Mouse (Mus musculus) erythroblast, adult 5-6 weeks (primary cell): ENCODE results near the gene Exoc5. TPM values are rescaled to one million over a fixed set of nuclear protein-coding genes. Genes with fewer than 3 reads are reported as not detected.
"Not testable (repeated sequence)": the region's sequence is repeated elsewhere in the genome, so short reads cannot be mapped to it uniquely, and the experiment has no call there.

Experiments
- ATAC-seq: replicated peaks from 2 replicates; pipeline ENCODE4 v1.8.0; 2016; ENCODE audit warnings: moderate number of reproducible peaks, mild to moderate bottlenecking, moderate TSS enrichment, inconsistent platforms; ENCODE audit not compliant: poor library complexity, low FRiP score, severe bottlenecking
- total RNA-seq, 2 experiments: library from RNA; stranded (forward) in 1 of 2; stranded (reverse) in 1 of 2; fragments of 150-400 nt in 1 of 2; fragments of 200-764, 138-1000 nt in 1 of 2; gene quantifications; 2 replicates each; pipeline versions ENCODE4 v1.2.3 to v1.2.4; 2015 to 2017; ENCODE audit warnings: low replicate concordance in 2 of 2

Gene Exoc5
- total RNA-seq (2015; ENCODE audit: low replicate concordance): 16.1 and 25.0 TPM in 2 replicates
- total RNA-seq (2017; ENCODE audit: low replicate concordance): 26.4 and 26.8 TPM in 2 replicates

DNA sequence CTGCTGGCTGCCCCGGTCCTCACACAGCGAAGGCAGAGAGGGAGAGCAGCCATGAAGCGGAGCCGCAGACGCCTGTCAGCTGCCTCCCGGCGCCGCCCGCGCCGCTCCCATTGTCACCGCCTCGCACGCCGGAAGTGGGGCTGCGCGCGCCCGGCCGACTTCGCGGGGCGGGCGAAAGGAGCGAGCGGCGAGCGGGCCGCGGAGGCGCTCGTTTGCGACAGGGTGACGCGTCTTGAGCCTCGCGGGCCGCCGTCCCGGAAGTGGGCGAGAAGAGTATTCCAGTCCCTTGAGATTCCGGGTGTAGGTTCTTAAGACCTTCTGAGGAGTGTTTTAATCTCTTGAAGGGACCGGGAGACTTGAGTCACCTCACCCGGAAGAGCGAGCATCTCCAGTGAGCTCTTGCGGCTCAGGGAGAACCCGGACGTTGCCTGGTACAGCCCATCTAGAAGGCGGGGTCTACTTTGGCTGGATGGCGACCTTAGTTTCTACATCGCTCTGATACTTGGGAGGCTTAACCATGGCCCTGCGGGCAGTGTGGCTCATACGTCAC lies at the start of gene Exoc5:
Exoc5 (minus strand) TSS at position 380 of the 550 bp plus-strand sequence.
- ATAC-seq: peak; percentile 95

- ATAC-seq: not testable (repeated sequence)
These were observed 25.3 kb upstream of the Exoc5 start for GRCm38 (mm10) chr14:49091755-49092154.

DNA sequence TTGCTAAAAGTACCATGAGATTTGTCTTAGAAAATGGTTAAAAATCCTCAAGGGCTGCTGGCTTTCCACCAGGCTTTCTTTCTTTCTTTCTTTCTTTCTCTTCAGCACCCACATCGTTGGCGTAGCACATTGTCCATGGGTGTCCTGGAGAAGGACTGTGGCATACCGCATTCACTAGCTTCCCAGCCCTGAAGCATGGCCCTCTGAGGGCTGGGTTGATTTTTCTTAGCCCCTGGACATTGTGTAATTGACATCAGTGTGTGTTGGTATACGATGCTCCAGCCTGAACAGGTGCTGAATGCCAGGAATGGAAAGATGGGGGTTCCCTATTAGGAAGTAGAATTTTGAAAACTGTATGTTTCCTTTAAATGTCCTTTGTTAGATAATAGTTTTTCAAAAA lies 24.8 kb upstream of the Exoc5 start:
- ATAC-seq: no peak

DNA sequence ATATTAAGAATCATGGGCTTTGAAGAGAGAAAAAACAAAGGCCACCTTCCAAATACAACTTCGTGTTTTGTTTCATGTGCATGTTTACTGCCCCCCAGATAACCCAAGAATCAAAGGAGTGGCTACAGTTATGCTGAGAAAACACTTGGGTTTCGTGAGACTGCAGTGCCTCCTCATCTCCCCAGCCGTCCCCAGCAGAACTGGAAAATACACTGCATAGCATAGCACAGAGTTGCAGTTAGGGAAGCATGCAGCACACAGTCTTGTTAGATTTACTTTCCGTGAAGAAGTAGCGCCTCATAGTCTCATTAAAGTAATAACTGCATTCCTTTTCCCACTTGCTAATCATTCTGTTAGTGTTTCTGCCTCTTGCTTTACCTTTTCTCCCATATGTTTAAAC lies 23.6 kb upstream of the Exoc5 start:
- no peak for ATAC-seq

GRCm38 (mm10) chr14:49089461-49090058 lies 23.1 kb upstream of the Exoc5 start:
- no peak for ATAC-seq

- ATAC-seq: no peak
These were observed 21.9 kb upstream of the Exoc5 start for GRCm38 (mm10) chr14:49088155-49089048.

DNA sequence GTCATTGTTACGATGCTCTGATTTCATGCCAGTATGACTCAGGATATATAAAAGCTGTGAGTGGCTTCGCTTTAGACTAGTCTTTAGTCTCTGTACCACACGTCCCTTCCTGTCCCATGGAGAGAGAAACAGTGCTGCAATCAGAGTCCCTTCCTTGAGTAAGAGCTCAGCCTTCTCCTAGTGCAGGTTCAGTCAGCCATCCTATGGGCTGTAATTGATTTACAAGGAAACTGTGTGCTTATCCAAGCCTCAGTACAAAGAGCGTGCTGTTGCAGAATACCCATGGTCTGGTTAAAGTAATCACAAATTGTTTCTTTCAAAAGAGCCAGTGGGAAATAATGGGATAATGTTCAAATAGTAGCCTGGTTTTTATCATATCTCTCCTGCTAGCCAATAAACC lies 20.1 kb upstream of the Exoc5 start:
- ATAC-seq: no peak

DNA sequence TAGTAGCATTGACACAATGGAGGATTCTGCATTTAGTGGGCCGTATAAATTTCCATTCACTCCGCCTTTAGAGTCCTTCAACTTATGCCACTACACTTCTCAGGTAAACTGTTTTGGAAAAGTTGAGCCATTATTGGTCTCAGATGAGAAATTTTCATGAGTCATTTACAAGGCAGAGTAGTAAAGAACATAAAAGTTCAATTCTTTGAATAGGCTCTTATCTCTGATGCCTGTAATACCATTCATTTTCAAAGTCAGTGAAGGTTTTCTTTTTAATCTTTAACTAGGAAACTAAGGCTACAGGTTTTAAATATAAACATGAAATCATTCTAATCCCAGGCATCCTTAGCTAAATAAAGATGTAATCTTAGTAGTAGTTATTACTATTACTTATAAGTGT lies 12.4 kb upstream of the Exoc5 start:
- no peak for ATAC-seq

- no peak for ATAC-seq
These were observed 7.9 kb upstream of the Exoc5 start for GRCm38 (mm10) chr14:49074361-49074760.

GRCm38 (mm10) chr14:49073896-49074295 lies 7.4 kb upstream of the Exoc5 start:
- no peak for ATAC-seq

DNA sequence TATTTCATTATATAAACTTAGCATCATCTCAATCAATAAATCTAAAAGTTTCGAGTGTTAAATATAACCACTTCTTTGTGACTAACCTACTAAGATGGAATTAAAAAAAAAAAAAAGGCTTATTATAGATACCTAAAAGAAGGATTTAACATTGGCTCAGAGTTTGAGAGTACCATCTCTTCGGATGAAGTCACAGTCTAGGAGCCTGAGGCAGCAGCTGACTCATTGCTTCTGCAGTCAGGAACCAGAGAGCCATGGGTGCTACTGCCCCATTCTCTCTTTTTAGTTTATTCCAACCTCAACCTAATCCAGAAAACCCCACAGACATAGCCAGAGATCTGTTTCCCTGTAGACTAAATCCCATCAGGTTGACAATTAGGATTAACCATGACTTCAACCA lies 6.4 kb upstream of the Exoc5 start:
- ATAC-seq: no peak

DNA sequence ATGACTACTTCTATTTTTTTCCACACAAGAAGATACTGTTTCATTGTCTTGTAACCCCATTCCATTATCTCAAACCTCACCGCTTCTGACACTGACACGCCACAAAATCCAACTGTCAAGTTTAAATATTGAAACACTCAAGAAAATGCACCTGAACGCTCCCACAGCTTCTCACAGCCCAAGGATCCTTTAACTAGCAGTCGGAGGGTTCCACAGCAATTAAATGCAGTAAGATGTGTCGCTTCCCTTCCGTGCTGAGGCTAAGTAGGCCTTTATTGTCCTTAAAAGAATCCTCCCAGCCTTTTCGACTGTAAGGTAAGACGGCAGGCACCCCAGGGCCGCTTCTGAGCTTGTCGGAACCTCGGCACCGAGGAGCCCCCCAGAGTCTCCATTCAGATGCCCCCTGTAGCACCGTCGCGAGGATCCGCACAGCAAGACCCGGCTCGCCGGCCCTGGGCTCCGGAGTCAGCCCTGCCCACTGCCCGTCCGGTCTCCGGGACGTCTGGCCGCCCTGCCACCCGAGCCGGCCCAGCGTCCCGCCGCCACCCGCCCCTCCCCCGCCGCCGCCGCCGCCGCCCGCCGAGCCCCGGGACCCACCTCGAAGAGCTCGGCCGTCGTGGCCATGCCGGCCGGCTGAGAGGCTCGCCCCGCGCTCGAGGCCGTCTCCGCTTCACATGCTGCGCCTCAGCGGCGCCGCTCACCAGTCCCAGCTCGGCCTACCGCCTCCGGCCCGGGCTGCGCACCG lies 752 bp downstream of the Exoc5 start, which contains the start of gene Ap5m1:
Ap5m1 (plus strand) TSS at position 569 of the 745 bp plus-strand sequence.
- peak; percentile 41 for ATAC-seq

GRCm38 (mm10) chr14:49063838-49064237 lies 2.6 kb downstream of the Exoc5 start:
- ATAC-seq: no peak

GRCm38 (mm10) chr14:49049492-49049891 lies 17.0 kb downstream of the Exoc5 start:
- no peak for ATAC-seq

GRCm38 (mm10) chr14:49045610-49046009 lies 20.8 kb downstream of the Exoc5 start:
- no peak for ATAC-seq

DNA sequence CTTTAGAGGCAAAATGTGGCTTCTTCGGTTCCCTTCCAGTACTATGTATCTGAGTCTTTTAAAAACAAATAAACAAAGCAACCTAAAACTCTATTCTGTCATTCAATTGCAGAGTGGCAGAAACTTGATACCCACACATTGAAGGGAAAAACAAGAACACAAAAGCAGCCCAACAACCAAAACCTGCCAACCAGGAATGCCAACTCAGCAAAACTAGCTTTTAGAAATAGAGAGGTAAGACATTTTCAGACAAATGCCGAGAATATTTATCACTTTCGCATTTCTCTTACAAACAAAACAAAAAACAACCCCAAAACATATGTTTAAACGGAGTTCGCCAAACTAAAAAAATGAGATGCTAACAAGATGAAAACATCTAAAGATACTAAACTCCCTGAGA lies 37.5 kb downstream of the Exoc5 start:
- no peak for ATAC-seq

DNA sequence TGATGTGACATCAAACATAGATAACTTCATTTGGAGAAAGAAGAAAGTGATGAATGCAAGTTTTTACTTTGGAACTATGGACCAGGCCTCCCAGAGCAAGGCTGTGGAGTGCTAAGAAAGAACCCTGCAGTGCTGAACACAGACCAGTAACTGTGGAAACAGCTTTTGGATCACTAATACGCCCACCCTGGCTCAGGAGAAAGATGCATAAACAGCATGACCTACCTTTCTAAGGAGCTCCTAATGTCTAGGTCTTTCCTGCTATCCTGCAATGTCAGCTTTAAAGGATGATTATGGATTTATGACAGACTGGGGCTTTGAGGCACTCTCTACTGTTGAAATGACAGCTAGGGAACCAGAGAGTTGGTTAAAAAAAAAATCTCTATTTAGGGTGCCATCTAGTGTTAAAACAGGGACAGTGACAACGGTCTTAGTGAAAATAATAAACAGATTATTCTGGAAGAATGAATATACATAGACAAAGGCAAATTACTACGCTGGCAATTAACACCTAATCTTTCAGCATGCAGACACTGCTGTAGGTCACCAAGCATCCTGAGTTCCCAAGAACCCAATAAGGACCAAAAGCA lies 38.6 kb downstream of the Exoc5 start:
- no peak for ATAC-seq

DNA sequence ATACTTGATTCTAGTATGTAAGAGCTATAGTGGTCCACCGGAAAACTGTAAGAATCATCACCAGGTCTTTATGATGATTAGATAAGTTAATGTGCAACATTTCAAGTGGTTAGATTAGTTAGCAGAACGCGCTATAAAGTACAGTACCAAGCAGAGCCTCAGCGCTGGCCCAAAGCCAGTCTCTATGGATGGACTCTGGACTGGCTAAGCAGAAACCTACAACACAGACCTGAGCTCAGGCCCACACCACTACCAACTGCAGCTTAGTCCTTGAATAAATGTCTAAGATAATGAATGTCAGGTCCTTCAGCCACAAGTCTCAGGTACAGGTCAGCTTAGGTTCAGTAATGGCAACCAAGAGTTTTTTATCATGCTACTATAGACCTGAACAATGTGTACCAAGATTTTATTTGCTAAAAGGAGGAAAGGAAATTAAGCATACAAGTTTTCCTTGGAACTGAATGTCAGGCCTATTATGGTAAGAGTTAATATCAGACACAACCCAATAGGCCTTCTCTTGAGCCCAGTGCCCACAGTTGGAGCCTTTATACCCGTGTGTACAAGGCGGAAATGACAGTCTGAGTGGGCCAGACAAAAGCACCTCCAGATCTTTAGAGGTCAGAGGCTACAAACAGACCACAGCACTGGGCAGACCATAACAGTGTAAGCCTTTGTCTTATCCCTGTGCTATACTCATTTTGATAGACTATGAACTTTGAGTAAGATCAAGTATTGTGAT lies 39.2 kb downstream of the Exoc5 start:
- no peak for ATAC-seq

DNA sequence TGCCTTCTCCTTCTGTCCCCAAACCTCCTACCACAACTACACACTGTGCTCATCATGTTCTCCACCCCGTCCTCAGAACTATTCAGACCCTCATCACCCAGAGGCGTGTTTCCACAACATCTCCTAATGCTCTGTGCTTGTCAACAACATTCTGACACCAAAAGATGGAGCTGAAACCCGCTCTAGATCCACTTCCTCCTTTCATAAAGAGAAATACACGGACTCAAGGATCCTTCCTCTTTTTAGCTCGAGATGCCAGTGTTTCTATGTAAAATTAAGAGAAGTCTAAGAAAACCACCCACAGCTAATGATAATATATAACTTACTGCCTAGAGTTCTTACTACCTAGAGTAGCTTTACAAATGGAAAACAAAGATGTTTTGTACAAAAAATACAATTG lies 46.7 kb downstream of the Exoc5 start:
- ATAC-seq: no peak
